ENCODE assay signal across 8 mouse cellular contexts in the genomic region with DNA sequence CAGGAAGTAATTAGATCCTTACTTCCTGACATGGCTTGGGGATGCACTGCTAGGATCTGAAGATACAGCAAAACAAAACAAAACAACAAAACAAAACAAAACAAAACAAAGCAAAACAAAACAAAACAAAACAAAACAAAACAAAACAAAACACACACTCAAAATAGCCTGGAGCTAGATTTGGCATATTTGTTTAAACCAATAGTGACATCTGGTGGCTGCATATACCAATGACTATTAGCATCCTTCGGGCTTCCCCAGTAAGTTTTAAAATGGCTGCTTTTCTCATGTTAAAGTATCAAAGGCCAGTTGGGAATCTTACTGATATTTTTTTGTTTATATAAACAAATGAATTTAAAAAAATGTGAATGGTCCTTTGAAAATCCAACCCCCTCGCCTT. TPM values are rescaled to one million over a fixed set of nuclear protein-coding genes. Genes with fewer than 3 reads are reported as not detected.
DNase-seq lines count a peak whose midpoint lies in the region; ATAC-seq and TF ChIP-seq lines count a peak whose summit lies in the region.

No protein-coding gene starts in this region.

- H3K4me3 ChIP-seq in gastrocnemius, adult 2 months = no peak overlapping the region
- H3K4me3 ChIP-seq in liver, postnatal 0 days (ENCODE audit: low read depth, low read length) = no peak overlapping the region
- H3K4me3 ChIP-seq in lung, embryonic 16.5 days (ENCODE audit: low read length) = no peak overlapping the region

- TF ChIP-seq EP300 in liver, postnatal 0 days (IDR thresholded peaks at IDR 0.05; ENCODE audit: low read depth) = no peak

- ATAC-seq in liver, postnatal 0 days = no peak
- peak; percentile 54 for ATAC-seq in lung, embryonic 16.5 days (ENCODE audit: low read depth)

- H3K9me3 ChIP-seq in liver, postnatal 0 days (ENCODE audit: low read length) = no peaks in the 10 kb centered on the region
- H3K9me3 ChIP-seq in lung, embryonic 16.5 days (ENCODE audit: control insufficient read depth, low read length) = no peaks in the 10 kb centered on the region

- H3K4me1 ChIP-seq in liver, postnatal 0 days (ENCODE audit: insufficient read depth) = no peaks in the 10 kb centered on the region
- no peaks in the 10 kb centered on the region for H3K4me1 ChIP-seq in lung, embryonic 16.5 days (replicated peaks; ENCODE audit: control insufficient read depth, insufficient read depth, low read length)

- TF ChIP-seq CTCF in gastrocnemius, adult 2 months (IDR thresholded peaks at IDR 0.05) = peak; percentile 56
- TF ChIP-seq CTCF in liver, postnatal 0 days (IDR thresholded peaks at IDR 0.05; ENCODE audit: low read depth) = peak; percentile 70

- 31% methylated on average over 2 of the region's 2 CpGs for WGBS in liver, postnatal 0 days (ENCODE audit: insufficient replicate concordance)
- WGBS in lung, embryonic 16.5 days = 26% methylated on average over 2 of the region's 2 CpGs

- H3K9ac ChIP-seq in liver, postnatal 0 days (replicated peaks) = no peak overlapping the region
- H3K9ac ChIP-seq in lung, embryonic 16.5 days (ENCODE audit: low read length) = no peak overlapping the region

- H3K27ac ChIP-seq in gastrocnemius, adult 2 months = no peak overlapping the region
- no peak overlapping the region for H3K27ac ChIP-seq in liver, postnatal 0 days (ENCODE audit: low read depth)
- H3K27ac ChIP-seq in lung, embryonic 16.5 days (ENCODE audit: low read length) = no peak overlapping the region

- no peak for DNase-seq in gastrocnemius, adult 2 months
- no peak for DNase-seq in gastrocnemius, postnatal 10 days
- DNase-seq in liver, postnatal 0 days = no peak
- no peak for DNase-seq in liver
- DNase-seq in c-Kit-positive CD71-positive TER-119-positive erythroid progenitor cells, embryonic 14.5 days (ENCODE audit: low spot score) = peak; percentile 22
- no peak for DNase-seq in ovary, postnatal 10 days (ENCODE audit: low spot score)
- DNase-seq in gastrocnemius, adult 18-20 months (ENCODE audit: low spot score) = no peak

- no peaks in the 10 kb centered on the region for H3K36me3 ChIP-seq in liver, postnatal 0 days (replicated peaks; ENCODE audit: insufficient read depth, low read length)
- H3K36me3 ChIP-seq in lung, embryonic 16.5 days (ENCODE audit: control insufficient read depth, insufficient read depth, low read length) = no peaks in the 10 kb centered on the region

- H3K27me3 ChIP-seq in liver, postnatal 0 days (ENCODE audit: insufficient read depth, low read length) = no peaks in the 10 kb centered on the region
- H3K27me3 ChIP-seq in lung, embryonic 16.5 days (ENCODE audit: control insufficient read depth, insufficient read depth, low read depth, low read length) = no peaks in the 10 kb centered on the region

- intact Hi-C loops in gastrocnemius, adult 2 months (cut with DNase I) = no loop called here

- no peak overlapping the region for H3K4me2 ChIP-seq in liver, postnatal 0 days (ENCODE audit: low read depth, low read length)
- H3K4me2 ChIP-seq in lung, embryonic 16.5 days (ENCODE audit: low read depth, low read length) = no peak overlapping the region

RNA-seq across cellular contexts. Expression of a gene that starts 52.9 kb away (rescaled TPM):
- 1 to 10 TPM; 1.1 to 1.7 TPM for total RNA-seq in gastrocnemius, adult 2 months (2021)
- 1 to 10 TPM; 3.7 to 4.4 TPM for total RNA-seq in gastrocnemius, postnatal 10 days (2021)
- polyA plus RNA-seq in liver, postnatal 0 days (2015; fragmentation: Nextera tagmentation; extraction: Ambion mirVana) = 6.1 and 6.9 TPM in 2 replicates
- 39.8 and 40.6 TPM in 2 replicates for polyA plus RNA-seq in lung, embryonic 16.5 days (2015; fragmentation: Nextera tagmentation; extraction: Ambion mirVana)
- 1 to 10 TPM; 1.5 to 1.7 TPM for total RNA-seq in gastrocnemius, adult 18-20 months (2021)
